Mouse (Mus musculus) common myeloid progenitor, adult 5-6 weeks (primary cell): ENCODE data around the gene Akap7. TPM values are rescaled to one million over a fixed set of nuclear protein-coding genes. Genes with fewer than 3 reads are reported as not detected.
"Not testable (repeated sequence)": the region's sequence is repeated elsewhere in the genome, so short reads cannot be mapped to it uniquely, and the experiment has no call there.

Source experiments
- ATAC-seq: replicated peaks from 2 replicates; pipeline ENCODE4 v1.8.0; 2016; ENCODE audit warnings: low read depth, mild to moderate bottlenecking, moderate TSS enrichment, inconsistent platforms; ENCODE audit not compliant: poor library complexity, severe bottlenecking
- total RNA-seq: library from RNA; stranded (forward); fragments of 200-1000, 187-1606 nt; gene quantifications from 2 replicates; pipeline ENCODE4 v1.2.3, GENCODE M21; 2017

The Akap7 gene
- total RNA-seq, 1 experiment from 2014 or later, result 24.2 TPM

DNA sequence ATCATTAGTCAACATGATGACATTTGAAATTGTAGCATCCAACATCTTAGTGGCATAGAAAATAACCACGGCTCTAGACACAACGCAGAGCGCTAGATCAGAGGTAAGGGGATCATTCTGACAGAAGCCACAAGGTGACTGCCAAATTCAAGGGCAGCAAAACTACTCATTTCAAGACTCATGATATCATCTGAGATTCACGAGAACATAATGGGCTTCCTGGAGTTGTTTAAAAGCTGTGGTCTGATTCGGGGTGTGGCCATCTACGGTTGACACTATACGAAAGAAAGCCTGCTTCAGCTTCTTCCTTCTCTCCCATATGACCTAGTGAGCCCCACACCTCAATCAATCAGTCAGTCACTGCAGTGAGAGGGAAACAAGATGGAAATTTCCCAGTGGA lies 107.0 kb downstream of the Akap7 start:
- peak; percentile 48 for ATAC-seq

DNA sequence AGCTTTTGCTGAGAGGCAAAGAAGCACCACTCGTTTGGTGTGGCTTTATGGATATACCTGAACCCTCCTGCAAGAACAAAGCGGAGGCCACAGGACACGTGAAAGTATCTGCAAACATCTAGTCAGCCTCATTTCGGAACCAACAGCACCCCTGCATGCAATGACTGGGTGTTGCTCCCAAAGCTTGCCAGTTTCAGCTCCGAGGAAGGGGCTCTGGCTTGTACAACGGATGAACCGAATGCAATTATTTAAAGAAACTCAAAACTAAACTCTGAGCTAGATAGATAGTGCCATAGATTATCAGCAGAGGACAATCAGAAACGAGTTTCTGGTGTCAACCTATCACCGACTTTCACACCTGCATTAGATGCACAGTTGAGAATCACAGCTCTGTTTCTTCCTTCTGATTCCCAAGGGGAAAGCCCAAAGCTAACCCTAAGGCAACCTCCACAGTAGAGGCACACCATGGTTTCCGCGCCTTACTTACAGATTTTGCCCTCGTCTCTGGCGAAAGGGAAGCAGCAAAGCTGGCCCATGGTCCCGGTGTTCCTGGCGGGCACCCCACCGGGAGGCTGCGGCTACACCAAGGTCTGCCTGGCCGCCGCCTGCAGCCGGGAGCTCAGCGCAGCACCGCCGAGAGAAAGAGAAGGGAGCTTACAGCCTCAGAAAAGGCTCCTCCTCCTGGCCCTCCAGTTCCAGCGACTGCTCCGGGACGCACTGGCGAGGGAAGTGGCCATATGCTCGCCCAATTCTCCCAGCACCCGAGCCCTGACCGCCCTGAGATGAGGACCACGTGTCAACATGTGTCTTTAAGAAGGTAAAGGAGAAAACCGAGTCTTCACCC lies 107.9 kb downstream of the Akap7 start:
- ATAC-seq, result peak; percentile 81

DNA sequence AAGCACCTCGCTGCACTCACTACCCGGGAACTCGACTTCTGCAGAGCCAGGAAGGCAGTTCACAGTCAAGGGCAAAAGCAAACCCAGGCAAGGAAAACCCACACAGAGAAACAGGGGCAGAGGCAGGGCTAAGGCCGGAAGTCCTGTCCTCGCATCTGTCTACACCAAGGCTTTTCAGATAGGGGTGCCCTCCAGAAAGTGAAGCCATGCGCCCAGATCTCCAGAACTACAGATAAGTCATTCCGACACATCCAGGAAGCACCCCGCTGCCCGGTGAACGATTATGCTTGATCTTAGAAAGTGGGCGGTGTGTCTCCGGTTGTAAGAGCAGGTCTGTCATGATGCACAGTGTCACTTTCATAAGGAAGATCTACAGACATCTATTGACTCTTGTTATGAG lies 109.1 kb downstream of the Akap7 start:
- ATAC-seq, result peak; percentile 64

DNA sequence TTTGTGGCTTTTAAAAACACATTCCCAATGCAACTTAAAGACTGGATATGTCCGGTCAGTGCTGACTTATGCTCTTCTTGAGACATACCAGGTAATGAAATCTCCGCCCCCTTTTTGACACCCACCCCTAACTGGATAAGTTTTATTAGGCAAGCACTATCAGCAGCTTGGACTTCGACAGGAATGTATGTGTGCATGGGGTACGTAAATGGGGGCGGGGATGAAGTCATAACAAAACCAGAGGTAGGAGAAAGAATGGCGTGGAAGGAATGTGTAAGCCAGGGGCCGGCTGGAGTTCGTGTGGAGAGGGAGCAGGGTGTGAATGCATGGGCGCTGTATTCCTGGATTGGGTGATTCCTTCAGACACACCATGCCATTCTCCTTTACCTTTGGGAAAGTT lies 109.6 kb downstream of the Akap7 start:
- no peak for ATAC-seq

DNA sequence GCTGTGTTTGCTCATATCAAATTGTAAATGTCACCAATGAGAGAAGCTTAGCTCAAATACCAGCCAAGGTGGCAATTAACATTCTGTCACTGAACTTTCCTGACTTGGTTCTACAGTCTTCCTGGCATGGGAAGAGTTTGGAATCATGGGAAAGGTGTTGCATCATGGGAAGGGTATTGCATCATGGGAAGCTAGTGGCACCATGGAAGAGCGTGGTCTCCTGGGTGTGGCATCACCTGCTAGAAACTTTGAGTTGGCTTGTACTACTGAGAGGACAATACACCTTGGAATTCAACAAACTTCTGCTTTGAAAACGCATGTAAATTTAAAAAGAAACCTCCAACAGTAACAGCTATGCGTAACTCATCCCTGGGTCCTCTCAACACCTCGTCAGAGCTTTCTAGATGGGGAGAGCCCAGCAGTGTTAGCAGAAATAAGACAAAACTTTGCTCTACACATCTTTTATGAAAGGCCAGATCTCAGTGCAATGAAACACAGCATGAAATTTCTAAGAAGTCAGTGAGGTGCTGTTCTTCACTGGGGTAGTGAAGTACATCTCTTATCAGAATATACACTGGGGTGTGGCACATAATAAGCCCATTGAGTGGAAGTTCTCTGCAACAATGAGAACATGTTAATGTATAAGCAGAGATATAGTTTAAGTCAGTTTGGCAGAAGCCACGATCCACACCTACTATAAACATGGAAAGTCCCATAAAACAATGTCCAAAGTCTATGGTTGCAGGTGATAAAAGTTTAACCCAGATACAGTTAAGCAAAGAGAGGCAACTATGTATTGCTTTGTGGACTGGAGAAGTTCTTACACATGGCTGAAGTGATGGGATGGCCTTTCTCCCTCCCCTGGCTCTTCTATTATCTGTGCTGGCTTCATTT lies 115.2 kb downstream of the Akap7 start:
- no peak for ATAC-seq

DNA sequence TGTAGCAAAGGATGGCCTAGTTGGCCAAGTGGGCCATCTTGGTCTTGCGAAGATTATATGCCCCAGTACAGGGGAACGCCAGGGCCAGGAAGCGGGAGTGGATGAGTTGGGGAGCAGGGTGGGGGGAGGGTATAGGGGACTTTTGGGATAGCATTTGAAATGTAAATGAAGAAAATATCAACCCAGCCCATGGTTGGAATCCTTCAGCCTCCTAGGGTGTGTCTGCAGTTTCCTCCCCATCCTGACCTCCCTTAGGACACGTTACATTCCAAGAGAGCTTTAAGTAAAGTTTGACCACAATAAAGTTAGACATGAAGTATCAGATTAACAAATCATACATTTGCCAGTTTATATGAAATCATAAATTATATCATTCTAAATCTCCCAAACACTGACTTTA lies 116.5 kb downstream of the Akap7 start:
- no peak for ATAC-seq

DNA sequence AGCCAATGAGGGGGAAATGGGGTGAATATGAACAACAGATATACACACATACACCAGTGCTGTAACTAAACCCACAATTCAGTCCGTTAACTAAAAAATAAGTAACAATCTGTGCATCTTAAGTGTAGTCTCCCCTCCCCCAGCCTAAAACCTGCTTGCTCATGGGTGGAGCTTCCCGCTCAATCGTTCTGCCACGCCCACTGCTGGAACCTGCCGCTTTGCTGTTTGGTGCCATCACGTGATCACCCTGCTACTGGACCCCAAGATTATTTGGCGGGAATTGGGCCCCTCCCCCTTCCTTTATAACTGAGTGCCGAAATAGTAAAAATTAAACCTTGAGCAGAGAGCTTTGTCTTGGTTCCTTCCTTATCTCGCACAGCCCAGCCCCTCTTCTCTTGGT lies 121.4 kb downstream of the Akap7 start:
- not testable (repeated sequence) for ATAC-seq

DNA sequence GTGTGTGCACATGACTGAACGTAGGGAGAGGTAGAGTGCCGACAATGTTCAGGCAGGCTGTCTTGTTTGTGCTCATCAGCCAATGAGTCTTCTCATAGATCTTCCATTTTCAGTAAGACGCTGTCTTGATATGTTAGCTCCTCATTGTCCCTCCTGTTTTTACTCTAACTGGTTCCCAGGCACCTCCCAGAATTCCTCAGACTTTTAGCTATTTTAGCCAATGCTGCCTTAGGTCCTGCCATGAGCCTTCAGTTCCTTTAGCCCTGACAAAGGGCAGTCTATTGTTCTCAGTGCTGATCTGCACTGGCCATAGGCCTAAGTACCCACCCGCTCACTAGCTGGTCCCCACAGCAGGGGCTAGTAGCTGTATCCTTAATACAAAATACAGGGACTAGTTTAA lies 122.0 kb downstream of the Akap7 start:
- ATAC-seq, result peak; percentile 4; the same call in 1 of the 2 replicates

DNA sequence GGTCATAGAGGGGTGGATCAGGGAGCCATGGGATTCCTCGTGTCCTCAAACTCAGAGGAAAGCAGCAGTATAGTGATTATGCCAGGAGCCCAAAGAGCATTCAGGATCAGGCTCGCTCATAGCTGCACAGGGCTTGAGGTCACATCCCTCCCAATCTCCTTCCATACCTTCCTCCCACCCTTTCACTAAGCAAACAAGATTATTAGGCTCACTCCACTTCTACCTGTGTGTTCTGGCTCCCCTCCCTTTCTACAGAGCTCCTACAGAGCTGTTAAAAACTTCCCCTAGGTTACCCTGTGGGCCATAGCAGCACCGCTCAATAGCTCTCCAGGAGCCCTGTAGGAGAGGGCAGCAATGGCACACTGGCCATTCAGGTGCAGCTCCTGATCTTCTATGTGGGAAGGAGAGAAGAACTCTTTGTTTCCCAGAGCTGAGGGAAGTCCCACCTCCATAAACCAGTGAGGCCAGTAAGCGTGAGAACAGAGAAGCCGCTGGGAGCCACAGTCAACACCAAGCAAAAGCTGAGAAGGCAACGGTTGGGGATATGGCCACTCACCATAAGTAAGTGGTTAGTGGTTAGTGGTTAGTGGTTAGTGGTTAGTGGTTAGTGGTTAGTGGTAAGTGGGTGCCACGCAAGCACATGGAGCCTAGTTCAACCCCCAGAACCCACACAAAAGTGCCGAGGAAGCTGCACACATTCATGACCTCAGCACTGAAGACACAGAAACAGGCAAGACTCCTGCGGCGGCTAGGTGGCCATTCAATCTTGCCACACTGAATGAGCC lies 122.7 kb downstream of the Akap7 start:
- ATAC-seq, result peak; percentile 80

DNA sequence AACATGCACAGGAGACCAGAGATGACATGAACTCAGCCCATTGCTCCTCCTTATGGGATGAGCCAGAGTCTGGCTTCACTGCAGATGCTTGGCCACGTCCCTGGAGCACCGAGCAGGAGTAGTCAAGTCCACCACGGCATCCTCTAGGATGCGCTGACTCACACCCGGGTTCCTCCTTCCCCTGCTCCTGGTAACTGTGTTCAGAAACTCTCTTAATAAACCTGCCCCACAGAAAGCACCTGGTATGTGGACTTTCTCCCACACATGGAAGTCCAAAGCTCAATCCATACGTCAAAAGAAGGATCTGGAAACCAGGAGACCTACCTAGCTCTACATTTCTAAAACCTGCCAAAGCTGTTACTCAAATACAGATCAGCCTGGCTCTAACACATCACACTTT lies 124.4 kb downstream of the Akap7 start:
- no peak for ATAC-seq

DNA sequence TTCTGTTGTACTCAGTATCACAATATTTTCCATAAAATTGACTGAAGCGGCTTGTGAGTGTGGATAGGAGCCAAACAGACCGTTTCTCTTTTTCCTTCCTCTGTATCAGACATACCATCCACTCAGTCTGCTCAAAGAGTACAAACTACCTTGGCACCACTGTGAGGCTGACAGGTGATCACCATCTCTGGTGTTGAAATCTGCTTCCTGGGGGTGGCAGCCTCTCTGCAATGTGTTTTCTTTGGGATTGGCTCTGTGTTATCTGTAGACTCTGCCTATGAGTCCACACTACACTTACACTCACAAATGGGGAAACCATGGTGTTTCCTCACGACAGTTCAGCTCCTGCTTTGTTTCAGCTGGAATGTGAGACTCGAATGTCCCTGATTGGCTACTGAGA lies 128.6 kb downstream of the Akap7 start:
- ATAC-seq, result no peak

DNA sequence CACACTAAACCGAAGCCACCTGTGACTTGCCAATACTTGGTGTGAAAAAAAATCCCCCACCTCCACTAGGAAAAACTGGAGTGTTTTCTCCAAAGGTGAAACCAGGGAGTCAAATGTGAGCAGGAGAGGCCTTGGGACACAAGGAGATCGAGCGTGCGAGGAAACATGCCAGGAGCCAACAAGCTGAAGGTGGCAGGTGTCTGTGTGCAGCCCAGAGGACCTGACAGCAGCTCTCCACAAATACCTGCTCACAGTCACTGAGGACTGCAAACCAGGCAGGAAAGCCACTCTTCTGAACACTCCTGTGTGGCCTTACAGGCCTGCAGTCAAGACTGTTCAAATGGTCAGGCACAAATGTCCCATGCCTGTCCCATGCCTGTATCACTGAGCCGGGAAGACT lies 130.4 kb downstream of the Akap7 start:
- ATAC-seq, result no peak

DNA sequence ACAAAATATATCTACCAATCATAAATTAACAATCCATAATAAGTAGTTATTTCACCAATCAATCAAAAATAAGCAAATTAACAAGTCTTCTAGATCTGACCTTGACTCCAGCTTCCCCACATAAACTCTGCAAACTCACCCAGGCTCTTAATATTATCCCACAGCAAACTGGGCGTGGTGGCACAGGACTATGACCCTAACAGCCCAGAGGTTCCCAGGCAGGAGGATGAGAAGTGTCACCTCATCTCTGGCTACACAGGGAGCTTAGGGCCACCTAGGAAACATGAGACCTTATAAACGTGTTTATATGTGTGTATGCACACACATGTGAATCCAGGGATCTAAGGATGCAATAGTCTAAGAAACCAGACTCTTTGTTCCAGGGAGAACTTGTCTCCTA lies 132.8 kb downstream of the Akap7 start:
- no peak for ATAC-seq

DNA sequence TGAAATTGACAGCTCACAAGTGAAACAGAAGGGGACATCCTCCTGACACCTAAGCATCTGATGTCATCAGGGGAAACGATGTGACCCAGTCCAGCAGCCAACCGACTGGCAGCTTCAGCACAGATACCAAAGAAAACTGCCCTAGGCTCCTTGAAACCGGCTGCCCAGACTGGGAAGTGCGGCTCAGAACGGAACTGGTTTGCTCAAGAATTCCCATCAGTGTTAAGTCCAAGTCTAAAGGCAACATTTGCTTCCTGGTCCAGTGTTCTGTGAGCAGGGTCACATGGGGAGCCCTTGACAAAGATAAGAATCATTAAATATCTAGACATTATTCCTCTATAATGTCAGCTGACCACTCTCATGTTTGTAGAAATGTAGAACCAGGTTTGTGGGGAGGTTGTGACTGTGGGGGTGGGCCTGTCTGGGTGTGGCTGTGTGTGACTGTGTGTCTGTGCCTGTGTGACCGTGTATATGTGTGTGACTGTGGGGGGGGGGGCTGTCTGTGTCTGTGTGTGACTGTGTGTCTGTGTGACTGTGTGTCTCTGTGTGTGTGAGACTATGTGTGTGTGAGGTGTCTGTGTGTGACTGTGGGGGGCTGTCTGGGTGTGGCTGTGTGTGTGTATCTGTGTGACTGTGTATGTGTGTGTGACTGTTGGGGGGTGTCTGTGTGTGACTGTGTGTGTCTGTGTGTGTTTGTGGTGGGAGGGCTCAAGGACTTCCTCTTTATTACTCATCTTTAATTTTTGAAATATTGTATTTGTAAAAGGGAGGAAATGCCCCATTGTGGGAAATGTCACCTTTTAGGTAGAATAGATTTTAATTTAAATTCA lies 140.1 kb downstream of the Akap7 start:
- ATAC-seq, result no peak

DNA sequence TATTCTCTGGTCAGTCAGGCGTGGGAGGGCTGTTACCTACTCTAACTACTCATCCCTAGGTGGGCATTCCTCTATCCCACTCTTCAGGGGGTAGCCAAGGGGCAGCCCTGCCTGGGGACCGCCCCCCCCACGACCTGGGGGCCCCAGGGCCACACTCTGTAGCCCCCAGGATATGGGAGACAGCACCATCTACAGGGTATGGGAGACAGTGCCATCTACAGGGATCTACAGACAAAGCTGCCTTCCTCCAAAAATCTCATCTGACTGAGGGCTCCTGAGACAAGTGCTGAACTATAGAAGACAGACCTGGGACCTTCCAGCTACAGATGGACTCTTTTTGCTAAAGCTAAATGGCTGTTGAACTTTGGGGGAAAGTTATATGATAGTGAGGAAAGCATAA lies 144.2 kb downstream of the Akap7 start:
- ATAC-seq, result not testable (repeated sequence)

DNA sequence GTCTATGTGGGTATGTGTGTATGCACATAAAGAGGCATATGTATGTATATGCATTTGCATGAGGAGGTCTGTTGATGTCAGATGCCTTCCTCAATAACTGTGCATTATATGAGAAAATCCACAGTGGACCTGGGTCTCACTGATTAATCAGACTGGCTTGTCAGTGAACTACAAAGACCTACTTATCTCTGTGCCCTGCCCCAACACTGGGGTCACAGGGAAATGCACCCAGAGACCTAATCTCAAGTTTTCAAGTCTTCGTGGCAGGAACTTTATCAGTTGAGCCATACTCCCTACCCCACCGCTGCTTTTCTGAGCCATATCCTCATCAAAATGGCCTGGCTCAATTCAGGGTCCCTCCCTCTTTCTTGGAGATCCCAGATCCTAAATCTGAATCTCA lies 146.0 kb downstream of the Akap7 start:
- ATAC-seq, result peak; percentile 76

DNA sequence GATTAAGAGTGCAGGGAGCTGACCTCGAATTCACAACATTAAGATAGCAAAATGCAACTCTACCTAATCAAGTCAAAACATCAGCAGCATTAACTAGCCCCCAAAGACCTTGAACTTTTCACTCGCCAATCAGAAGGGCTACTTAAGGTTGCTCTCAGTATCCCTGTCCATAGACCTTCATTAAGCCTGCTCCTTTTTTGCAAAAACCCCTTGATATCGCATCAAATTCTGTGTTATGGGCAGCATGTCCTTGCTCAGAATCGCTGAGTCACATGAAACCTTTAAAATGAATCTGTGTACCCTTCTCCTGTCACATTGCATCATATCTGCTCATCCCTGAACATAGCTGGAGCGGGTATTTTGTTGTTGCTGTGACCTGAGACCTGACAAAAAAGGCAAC lies 149.0 kb downstream of the Akap7 start:
- no peak for ATAC-seq

DNA sequence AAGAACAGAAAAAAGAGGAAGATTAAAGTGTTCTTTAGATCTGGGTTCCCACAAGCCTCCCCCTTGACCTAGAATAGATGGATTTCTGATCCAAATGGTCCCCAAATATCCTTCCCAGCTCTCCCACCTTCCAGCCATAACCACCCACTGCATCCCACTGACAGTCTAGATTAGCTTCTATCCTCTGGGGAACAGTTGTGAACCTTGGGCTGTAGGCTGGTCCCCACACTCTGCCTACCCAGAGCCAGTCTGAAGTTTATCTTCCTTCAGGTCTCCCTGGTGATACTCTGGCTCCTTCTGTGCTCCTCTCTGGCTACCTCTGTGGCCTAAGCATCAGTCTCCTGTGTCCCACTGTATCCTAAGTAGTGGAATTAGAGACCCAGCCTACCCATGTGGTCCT lies 150.3 kb downstream of the Akap7 start:
- no peak for ATAC-seq

DNA sequence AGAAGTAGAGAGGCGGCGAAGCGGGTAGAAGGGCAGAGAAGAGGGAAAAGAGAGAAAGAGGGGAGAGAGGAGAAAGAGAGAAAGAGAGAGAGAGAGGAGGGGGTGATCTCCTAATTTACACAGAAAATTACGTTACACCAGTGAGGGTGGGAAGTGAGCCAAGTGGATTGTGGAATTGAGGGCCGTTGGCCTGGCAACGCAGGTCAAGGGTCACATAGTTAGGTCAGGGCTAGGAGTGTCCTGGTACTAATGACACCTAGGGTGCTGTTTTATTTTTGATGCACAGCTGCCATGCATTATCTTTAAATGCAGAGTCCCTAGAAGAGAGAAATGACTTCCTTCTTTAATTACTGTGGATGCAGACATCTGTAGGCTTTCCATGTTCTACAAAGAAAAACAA lies 153.4 kb downstream of the Akap7 start:
- ATAC-seq, result no peak
